Mouse (Mus musculus) lung, embryonic 14.5 days (tissue): ENCODE measurements at regions not wholly inside any gene's neighbourhood (a gene's known extent, or its start where the extent isn't known, plus 50 kb on each side); places are given as distances from the start of the nearest gene placed in this dataset.

Source experiments
- ATAC-seq: fragments of 200-750 bp; cut with Nextera tagmentation; 2 replicates; pipeline ENCODE4 v1.8.0; 2017; ENCODE audit warnings: mild to moderate bottlenecking, moderate TSS enrichment, moderate library complexity; ENCODE audit not compliant: insufficient read depth
- DNase-seq: peaks from one replicate; pipeline ENCODE4 v3.0.0-alpha.2; 2015
- H3K27ac ChIP-seq: fragments of 300-500 bp; sonication (generic); 2 replicates; pipeline ENCODE4 v1.5.1; 2014; ENCODE audit warnings: low read depth, mild to moderate bottlenecking, moderate library complexity
- H3K27me3 ChIP-seq: fragments of 300-500 bp; sonication (generic); 2 replicates; pipeline ENCODE4 v1.6.1; 2014; ENCODE audit warnings: low read length, control low read depth; ENCODE audit not compliant: insufficient read depth
- H3K36me3 ChIP-seq: fragments of 300-500 bp; sonication (generic); 2 replicates; pipeline ENCODE4 v1.6.1; 2014; ENCODE audit warnings: control low read depth; ENCODE audit not compliant: insufficient read depth
- H3K4me1 ChIP-seq: fragments of 300-500 bp; sonication (generic); 2 replicates; pipeline ENCODE4 v1.6.1; 2014; ENCODE audit warnings: antibody characterized with exemption, control low read depth; ENCODE audit not compliant: insufficient read depth
- H3K4me2 ChIP-seq: fragments of 300-500 bp; sonication (generic); 2 replicates; pipeline ENCODE4 v1.6.1; 2014; ENCODE audit warnings: mild to moderate bottlenecking
- H3K4me3 ChIP-seq: fragments of 300-500 bp; sonication (generic); 2 replicates; pipeline ENCODE4 v1.5.1; 2014; ENCODE audit warnings: low read depth, low read length
- H3K9ac ChIP-seq: fragments of 300-500 bp; sonication (generic); 2 replicates; pipeline ENCODE4 v1.6.1; 2014
- H3K9me3 ChIP-seq: fragments of 300-500 bp; sonication (generic); 2 replicates; pipeline ENCODE4 v1.6.1; 2016; ENCODE audit warnings: low read depth, low read length, control low read depth
- CTCF ChIP-seq: IDR thresholded peaks from 2 replicates; pipeline ENCODE4 v1.5.1; 2016; ENCODE audit warnings: antibody characterized with exemption, low read depth
- WGBS: fragments of 180-500 bp; shearing (Covaris S2); extraction: QIAGEN DNeasy Blood & Tissue Kit; methylation state at CpG from one replicate; pipeline ENCODE4 v1.1.7; 2014; 5-methylcytosine and 5-hydroxymethylcytosine counted together

DNA sequence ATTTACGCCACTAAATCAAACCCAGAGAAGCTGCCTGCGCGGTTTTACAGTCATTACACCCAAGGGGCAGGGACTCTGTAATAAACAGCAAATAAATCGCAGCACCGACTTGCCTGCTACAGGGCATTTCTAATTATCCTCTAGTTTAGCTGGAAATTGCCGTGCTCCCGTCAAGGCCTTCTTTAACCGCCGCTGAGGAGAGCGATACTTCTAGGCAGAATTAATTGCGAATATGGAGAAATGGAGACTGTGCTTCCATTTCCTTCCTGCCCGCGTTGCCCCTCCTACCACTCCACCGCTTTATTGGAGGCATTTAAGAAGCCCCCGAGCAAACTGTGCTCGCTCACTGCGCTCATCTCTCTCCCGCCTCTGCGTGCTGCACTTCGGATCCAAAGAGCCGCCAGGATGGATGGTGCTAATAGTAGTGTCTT, 96.6 kb downstream of the Gm9376 start:
- H3K9me3 ChIP-seq: no peaks in the 10 kb centered on the region
- H3K36me3 ChIP-seq: no peaks in the 10 kb centered on the region
- 74% methylated on average over 21 of the region's 21 CpGs for WGBS
- no peak overlapping the region for H3K4me3 ChIP-seq
- no peak overlapping the region for H3K4me2 ChIP-seq
- DNase-seq (no peak), ATAC-seq (no peak)
- no peaks in the 10 kb centered on the region for H3K27me3 ChIP-seq
- no peak overlapping the region for H3K27ac ChIP-seq
- no peak for TF ChIP-seq CTCF
- H3K9ac ChIP-seq: no peak overlapping the region
- no peaks in the 10 kb centered on the region for H3K4me1 ChIP-seq

DNA sequence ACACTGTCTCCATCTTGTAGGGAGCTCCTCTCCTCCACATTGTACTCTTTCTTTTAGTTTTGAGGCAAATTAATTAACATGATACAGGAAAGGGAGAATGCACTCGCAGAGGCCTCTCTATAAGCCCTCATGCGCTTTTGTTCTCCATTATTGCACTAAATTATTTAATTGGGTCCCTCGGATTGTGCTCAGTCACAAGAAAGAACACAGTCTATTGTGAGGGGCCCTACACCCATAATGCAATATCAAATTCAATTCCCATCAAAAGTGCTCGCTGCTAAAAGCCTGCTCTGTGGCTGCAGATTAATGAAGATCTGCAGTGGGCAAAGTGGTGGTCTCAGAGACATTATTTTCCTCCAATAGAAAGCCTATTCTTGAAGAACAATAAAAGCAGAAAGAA, 99.8 kb downstream of the Gm9376 start:
- 86% methylated on average over 4 of the region's 4 CpGs for WGBS
- DNase-seq: no peak

DNA sequence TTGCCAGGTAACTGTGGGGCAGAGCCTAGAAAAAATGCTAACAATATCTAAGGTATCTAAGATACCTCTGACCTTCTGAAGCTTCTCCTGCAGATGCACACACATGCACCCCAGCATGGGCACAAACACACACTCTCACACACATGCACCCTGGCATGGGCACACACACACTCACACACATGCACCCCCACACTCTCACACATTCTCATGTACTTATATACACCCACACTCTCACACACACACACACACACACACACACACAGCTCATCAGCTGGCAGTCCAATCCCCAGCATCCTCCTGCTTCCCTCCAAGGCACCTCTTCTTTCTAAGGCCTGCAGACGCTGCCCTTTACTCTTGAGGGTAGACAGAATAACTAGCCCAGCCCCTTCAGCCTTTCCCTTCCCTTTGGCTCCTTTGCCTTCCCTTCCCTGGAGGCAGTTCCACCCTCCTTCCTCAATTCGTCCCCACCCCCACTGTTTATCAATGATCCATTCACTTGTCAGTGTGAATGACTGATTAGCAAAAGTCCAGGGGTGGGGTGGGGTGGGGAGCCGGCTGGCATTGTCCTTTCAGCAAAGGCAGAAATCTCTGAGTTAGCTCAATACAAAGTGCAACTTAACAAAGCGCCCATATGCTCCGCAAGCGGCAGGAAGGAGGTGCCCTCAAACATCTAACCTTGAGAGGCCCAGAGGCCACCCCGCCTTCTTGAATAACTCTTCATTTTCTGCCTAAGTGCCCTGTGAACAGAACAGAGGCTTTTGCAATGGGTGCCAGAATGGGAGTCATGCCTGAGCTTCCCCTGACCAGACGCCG, 102.1 kb downstream of the Gm9376 start:
- Histone ChIP-seq H3K4me1 (peaks cover 3% of the 10 kb centered on the region; the same call in 1 of the 2 replicates), H3K36me3 (no peaks in the 10 kb centered on the region), H3K4me3 (no peak overlapping the region), H3K9ac (no peak overlapping the region), H3K4me2 (peak overlapping the region; percentile 25; the same call in 1 of the 2 replicates), H3K27ac (no peak overlapping the region), H3K27me3 (no peaks in the 10 kb centered on the region), H3K9me3 (no peaks in the 10 kb centered on the region)
- no peak for ATAC-seq
- TF ChIP-seq CTCF: no peak
- DNase-seq: peak; percentile 9
- 7% methylated on average over 9 of the region's 9 CpGs for WGBS

More for the DNA sequence above, 99.8 kb downstream of the Gm9376 start:
- Histone ChIP-seq H3K4me3 (no peak overlapping the region), H3K9ac (no peak overlapping the region), H3K9me3 (no peaks in the 10 kb centered on the region), H3K4me2 (no peak overlapping the region), H3K27me3 (no peaks in the 10 kb centered on the region), H3K4me1 (peaks cover 3% of the 10 kb centered on the region; the same call in 1 of the 2 replicates), H3K27ac (no peak overlapping the region), H3K36me3 (no peaks in the 10 kb centered on the region)
- TF ChIP-seq CTCF: no peak
- ATAC-seq: no peak

DNA sequence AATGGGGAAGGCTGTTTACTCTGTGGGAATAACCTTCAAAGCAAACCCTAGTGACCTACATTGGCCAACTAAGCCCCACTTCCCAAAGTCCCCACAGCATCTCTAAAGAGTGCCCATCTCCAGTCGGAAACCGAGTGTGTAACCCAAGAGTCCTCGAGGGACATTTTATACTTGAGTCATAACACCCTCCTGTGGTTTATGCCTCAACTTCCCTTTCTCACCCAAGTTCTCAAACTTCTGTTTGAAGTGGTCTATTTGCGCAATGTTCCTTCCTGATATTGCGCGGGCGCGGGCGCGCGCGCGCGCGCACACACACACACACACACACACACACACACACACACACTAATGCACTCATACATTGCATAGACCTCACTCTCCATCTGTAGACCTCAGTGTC, 104.6 kb downstream of the Gm9376 start:
- no peak overlapping the region for H3K4me2 ChIP-seq
- no peaks in the 10 kb centered on the region for H3K36me3 ChIP-seq
- no peak overlapping the region for H3K4me3 ChIP-seq
- TF ChIP-seq CTCF: no peak
- no peak overlapping the region for H3K27ac ChIP-seq
- peaks cover 3% of the 10 kb centered on the region; the same call in 1 of the 2 replicates for H3K4me1 ChIP-seq
- no peaks in the 10 kb centered on the region for H3K27me3 ChIP-seq
- WGBS: 96% methylated on average over 15 of the region's 15 CpGs
- no peaks in the 10 kb centered on the region for H3K9me3 ChIP-seq
- no peak overlapping the region for H3K9ac ChIP-seq
- ATAC-seq: no peak
- no peak for DNase-seq

DNA sequence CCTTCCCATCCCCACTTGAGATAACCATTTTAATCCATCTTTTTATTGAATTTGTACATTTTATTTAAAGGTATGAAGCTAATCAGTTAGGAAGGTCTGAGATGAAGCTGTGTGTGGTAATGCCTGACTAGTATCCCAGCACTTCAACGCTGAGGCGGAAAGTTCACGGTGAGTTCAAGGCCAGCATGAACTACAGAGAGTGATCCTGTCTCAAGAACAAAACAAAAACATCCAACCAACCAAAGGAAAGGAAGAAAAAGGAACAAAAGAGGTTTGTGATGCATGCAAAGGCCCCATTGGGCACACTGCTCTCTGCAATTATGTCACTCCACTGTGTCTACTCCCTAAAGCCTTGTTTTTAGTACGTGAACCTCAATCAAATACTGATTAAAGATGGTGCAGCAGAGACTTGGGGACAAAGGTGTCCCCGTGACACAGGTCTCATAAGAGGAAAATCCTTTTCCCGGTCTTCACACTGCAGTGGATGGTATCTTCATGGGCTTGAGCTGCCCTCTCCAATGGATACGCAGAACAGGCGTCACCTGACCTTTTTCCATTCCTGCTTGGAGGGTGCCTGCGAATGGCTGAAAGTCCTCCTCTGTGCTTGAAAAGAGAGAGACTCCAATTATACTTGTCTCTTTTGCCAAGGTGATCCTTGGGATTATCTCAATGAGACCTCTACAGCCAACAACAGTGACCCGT, 108.2 kb downstream of the Gm9376 start:
- no peaks in the 10 kb centered on the region for H3K9me3 ChIP-seq
- no peaks in the 10 kb centered on the region for H3K36me3 ChIP-seq
- no peak overlapping the region for H3K9ac ChIP-seq
- no peak overlapping the region for H3K27ac ChIP-seq
- H3K4me1 ChIP-seq: no peaks in the 10 kb centered on the region
- ATAC-seq (no peak), DNase-seq (no peak)
- no peak overlapping the region for H3K4me3 ChIP-seq
- H3K27me3 ChIP-seq: no peaks in the 10 kb centered on the region
- no peak for TF ChIP-seq CTCF
- WGBS: 89% methylated on average over 10 of the region's 10 CpGs
- H3K4me2 ChIP-seq: no peak overlapping the region

DNA sequence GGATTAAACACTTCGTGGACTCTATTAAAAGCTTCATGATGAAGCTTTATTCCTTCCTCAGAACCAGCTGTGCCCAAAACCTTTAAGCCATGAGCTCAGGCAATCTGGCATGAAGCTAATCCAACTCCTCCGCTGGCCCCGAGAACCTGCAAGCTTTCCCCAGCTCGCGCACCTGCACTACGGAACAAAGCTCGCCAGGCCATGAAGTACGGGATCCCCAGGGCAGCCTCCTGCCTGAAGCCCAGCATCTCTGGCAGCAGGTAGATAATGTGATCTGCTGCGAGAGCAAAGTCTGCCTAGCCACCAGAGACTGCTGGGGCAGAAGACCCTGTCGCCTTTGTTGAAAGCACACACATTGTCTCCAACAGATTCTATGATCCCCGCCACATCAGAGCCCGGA, 108.9 kb downstream of the Gm9376 start:
- Histone ChIP-seq H3K9me3 (no peaks in the 10 kb centered on the region), H3K36me3 (no peaks in the 10 kb centered on the region), H3K4me1 (no peaks in the 10 kb centered on the region), H3K4me3 (no peak overlapping the region), H3K9ac (no peak overlapping the region), H3K27me3 (no peaks in the 10 kb centered on the region), H3K27ac (no peak overlapping the region), H3K4me2 (no peak overlapping the region)
- ATAC-seq (no peak), DNase-seq (no peak)
- 92% methylated on average over 12 of the region's 12 CpGs for WGBS
- TF ChIP-seq CTCF: no peak

DNA sequence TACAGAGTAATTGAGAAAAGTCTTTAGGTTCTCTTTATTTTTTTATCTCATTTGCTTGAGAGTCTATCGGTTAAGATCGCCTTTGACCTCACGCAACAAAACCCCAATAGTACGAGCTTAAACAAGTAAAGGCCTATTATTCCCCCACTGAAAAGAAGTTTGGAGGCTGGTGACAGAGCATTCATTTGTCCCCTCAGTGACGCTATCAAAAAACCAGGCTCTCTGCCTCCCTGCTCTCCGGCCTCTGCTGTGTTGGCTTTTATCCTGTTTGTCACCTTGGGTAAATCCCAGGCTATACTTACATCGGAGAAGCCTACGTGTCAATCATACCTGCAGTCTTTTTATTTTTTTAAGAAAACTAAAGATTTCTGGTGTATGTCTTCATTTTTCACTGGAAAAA, 112.9 kb downstream of the Gm9376 start:
- no peak overlapping the region for H3K9ac ChIP-seq
- H3K4me1 ChIP-seq: no peaks in the 10 kb centered on the region
- H3K4me2 ChIP-seq: no peak overlapping the region
- H3K36me3 ChIP-seq: no peaks in the 10 kb centered on the region
- H3K27me3 ChIP-seq: no peaks in the 10 kb centered on the region
- no peak for TF ChIP-seq CTCF
- no peak overlapping the region for H3K27ac ChIP-seq
- no peak for DNase-seq
- no peak for ATAC-seq
- 87% methylated on average over 8 of the region's 8 CpGs for WGBS
- no peaks in the 10 kb centered on the region for H3K9me3 ChIP-seq
- no peak overlapping the region for H3K4me3 ChIP-seq
